25 mouse cellular contexts compared by ENCODE assay signal in the genomic region with DNA sequence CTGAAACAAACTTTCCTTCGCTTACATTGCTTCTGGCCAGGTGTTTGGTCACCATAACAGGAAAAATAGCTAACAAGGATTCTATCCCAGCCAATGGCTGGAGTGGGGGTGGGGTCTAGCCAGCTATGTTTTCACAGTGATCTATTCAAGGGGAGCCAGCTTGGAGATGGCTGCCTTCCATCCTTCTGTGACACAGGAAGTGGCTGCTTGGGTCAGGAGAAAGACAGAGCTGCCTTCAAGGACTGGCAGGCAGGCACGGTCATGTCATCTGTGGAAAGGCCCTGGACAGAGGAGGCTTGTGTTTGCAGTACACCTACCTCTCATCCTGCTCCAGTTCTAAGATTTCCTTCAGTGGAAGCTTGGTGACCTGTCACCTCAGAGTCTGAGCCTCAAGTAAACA. TPM values are rescaled to one million over a fixed set of nuclear protein-coding genes. Genes with fewer than 3 reads are reported as not detected.
DNase-seq lines count a peak whose midpoint lies in the region; ATAC-seq and TF ChIP-seq lines count a peak whose summit lies in the region.
"Had no signal": no experiment of that assay in that cellular context is flagged by ENCODE, and none has a peak within 500 bp of the region (broad histone marks: within the 10 kb centered on the region; RNA-seq: fewer than 3 reads in every experiment).

No protein-coding gene starts in this region.

- no peak for ATAC-seq in heart, embryonic 12.5 days (ENCODE audit: insufficient number of reproducible peaks, low FRiP score)
- 0 out of 2 replicates have a peak, but pooled peaks have one; percentile 2 for ATAC-seq in stomach, postnatal 0 days (ENCODE audit: low FRiP score, low TSS enrichment)

- H3K9ac ChIP-seq in heart, embryonic 12.5 days = no peak overlapping the region
- no peak overlapping the region for H3K9ac ChIP-seq in stomach, postnatal 0 days (ENCODE audit: low read length)

- DNase-seq in heart, embryonic 10.5 days (ENCODE audit: low spot score) = no peak
- peak; percentile 18 to 29 for DNase-seq in layer of hippocampus, adult 8-10 months (ENCODE audit: low spot score in 2 of 2)
- no peak for DNase-seq in layer of hippocampus, adult 9-10 months (ENCODE audit: low spot score)
- peak; percentile 23 for DNase-seq in lung, postnatal 10 days
- DNase-seq in lung, postnatal 14 days = no peak
- DNase-seq in stomach, postnatal 0 days (ENCODE audit: low spot score) = no peak
- DNase-seq: adrenal gland, postnatal 36 days; cerebellum, adult 18-20 months; cerebellum, postnatal 25 days; embryo, embryonic 11 days; gastrocnemius, adult 2 months; heart, adult 18-20 months; kidney, adult 18-20 months; left cerebral cortex, postnatal 4 days; liver; retina, postnatal 1 day; thymus, postnatal 25 days had no signal

- TF ChIP-seq CTCF in stomach, postnatal 0 days (IDR thresholded peaks at IDR 0.05; ENCODE audit: low read depth) = no peak

- peaks cover 16% of the 10 kb centered on the region for H3K4me1 ChIP-seq in heart, embryonic 12.5 days (replicated peaks)
- peaks cover 13% of the 10 kb centered on the region; the same call in 1 of the 2 replicates for H3K4me1 ChIP-seq in heart, embryonic 10.5 days
- H3K4me1 ChIP-seq in stomach, postnatal 0 days (replicated peaks; ENCODE audit: control insufficient read depth, insufficient read depth) = no peaks in the 10 kb centered on the region

- no peaks in the 10 kb centered on the region for H3K9me3 ChIP-seq in heart, embryonic 12.5 days (replicated peaks)
- no peaks in the 10 kb centered on the region for H3K9me3 ChIP-seq in heart, embryonic 10.5 days
- H3K9me3 ChIP-seq in stomach, postnatal 0 days (ENCODE audit: control insufficient read depth, low read length) = no peaks in the 10 kb centered on the region
- H3K9me3 ChIP-seq: forebrain, embryonic 10.5 days; G1E; midbrain, embryonic 10.5 days had no signal

- no peak for TF ChIP-seq EP300 in stomach, postnatal 0 days (optimal IDR thresholded peaks at IDR 0.05)

- H3K36me3 ChIP-seq in heart, embryonic 12.5 days = no peaks in the 10 kb centered on the region
- no peaks in the 10 kb centered on the region for H3K36me3 ChIP-seq in heart, embryonic 10.5 days
- H3K36me3 ChIP-seq in stomach, postnatal 0 days (ENCODE audit: control insufficient read depth, insufficient read depth, low read length) = no peaks in the 10 kb centered on the region
- H3K36me3 ChIP-seq: forebrain, embryonic 10.5 days; G1E; midbrain, embryonic 10.5 days had no signal

- WGBS in heart, embryonic 12.5 days = 47% methylated on average over 2 of the region's 2 CpGs
- WGBS in heart, embryonic 10.5 days = 64% methylated on average over 2 of the region's 2 CpGs
- 35% methylated on average over 2 of the region's 2 CpGs for WGBS in stomach, postnatal 0 days

- no peak overlapping the region for H3K4me2 ChIP-seq in heart, embryonic 12.5 days
- H3K4me2 ChIP-seq in stomach, postnatal 0 days (replicated peaks; ENCODE audit: low read depth) = no peak overlapping the region

- H3K27ac ChIP-seq in heart, embryonic 12.5 days (ENCODE audit: poor library complexity, severe bottlenecking) = 0 out of 2 replicates have a peak overlapping the region, but pooled peaks have one; percentile 2
- H3K27ac ChIP-seq in heart, embryonic 10.5 days = no peak overlapping the region
- no peak overlapping the region for H3K27ac ChIP-seq in stomach, postnatal 0 days (replicated peaks)
- H3K27ac ChIP-seq: forebrain, embryonic 10.5 days; gastrocnemius, adult 2 months; kidney, postnatal 0 days; macrophage; midbrain, embryonic 10.5 days had no signal

- peaks cover 6% of the 10 kb centered on the region; the same call in 1 of the 2 replicates for H3K27me3 ChIP-seq in heart, embryonic 12.5 days (replicated peaks)
- H3K27me3 ChIP-seq in heart, embryonic 10.5 days (ENCODE audit: insufficient read depth, poor library complexity, severe bottlenecking) = peaks cover 29% of the 10 kb centered on the region
- H3K27me3 ChIP-seq in stomach, postnatal 0 days (ENCODE audit: control insufficient read depth, insufficient read depth, low read length) = no peaks in the 10 kb centered on the region

- no peak overlapping the region for H3K4me3 ChIP-seq in heart, embryonic 12.5 days
- H3K4me3 ChIP-seq in heart, embryonic 10.5 days = no peak overlapping the region
- H3K4me3 ChIP-seq in stomach, postnatal 0 days (ENCODE audit: low read depth, low read length) = no peak overlapping the region
- H3K4me3 ChIP-seq: forebrain, embryonic 10.5 days; gastrocnemius, adult 2 months; midbrain, embryonic 10.5 days had no signal

RNA-seq across cellular contexts. Expression of gene Trim67, which starts 20.5 kb away (rescaled TPM):
- polyA plus RNA-seq in heart, embryonic 12.5 days (2016; fragmentation: Nextera tagmentation; extraction: Ambion mirVana) = 0.24 and 0.33 TPM in 2 replicates
- polyA plus RNA-seq in heart, embryonic 10.5 days (2016; fragmentation: Nextera tagmentation; extraction: Ambion mirVana) = 0.05 and 0.10 TPM in 2 replicates
- 1 to 10 TPM; 1.9 to 2.3 (median 2.1) TPM for total RNA-seq in layer of hippocampus, adult 8-10 months (2022)
- polyA plus RNA-seq in stomach, postnatal 0 days (2015; fragmentation: Nextera tagmentation; extraction: Ambion mirVana) = 0.23 and 0.33 TPM in 2 replicates
- total RNA-seq: hematopoietic stem cell, adult 5-6 weeks; monocyte, adult 5-6 weeks had no signal
- polyA plus RNA-seq: G1E, macrophage had no signal

RNA-seq across cellular contexts. Expression of gene Fam89a, which starts 20.8 kb away (rescaled TPM):
- polyA plus RNA-seq in heart, embryonic 12.5 days (2016; fragmentation: Nextera tagmentation; extraction: Ambion mirVana) = 2.6 and 2.8 TPM in 2 replicates
- polyA plus RNA-seq in heart, embryonic 10.5 days (2016; fragmentation: Nextera tagmentation; extraction: Ambion mirVana) = 2.5 and 8.2 TPM in 2 replicates
- total RNA-seq in layer of hippocampus, adult 8-10 months (2022) = 1 to 10 TPM in 1 of 4 experiments, under 1 TPM in 3; 0.56 to 1.2 (median 0.73) TPM
- 12.5 and 13.0 TPM in 2 replicates for polyA plus RNA-seq in stomach, postnatal 0 days (2015; fragmentation: Nextera tagmentation; extraction: Ambion mirVana)
- total RNA-seq: G1E; hematopoietic stem cell, adult 5-6 weeks had no signal
- polyA plus RNA-seq: G1E, macrophage had no signal

RNA-seq across cellular contexts. Expression of gene Arv1, which starts 50.5 kb away (rescaled TPM):
- 20.2 and 21.3 TPM in 2 replicates for polyA plus RNA-seq in heart, embryonic 12.5 days (2016; fragmentation: Nextera tagmentation; extraction: Ambion mirVana)
- 21.3 and 26.7 TPM in 2 replicates for polyA plus RNA-seq in heart, embryonic 10.5 days (2016; fragmentation: Nextera tagmentation; extraction: Ambion mirVana)
- 10 to 100 TPM; 13.3 to 17.5 (median 15.2) TPM for total RNA-seq in layer of hippocampus, adult 8-10 months (2022)
- polyA plus RNA-seq in stomach, postnatal 0 days (2015; fragmentation: Nextera tagmentation; extraction: Ambion mirVana) = 11.0 and 11.2 TPM in 2 replicates

RNA-seq across cellular contexts. Expression of gene Ttc13, which starts 50.6 kb away (rescaled TPM):
- 42.8 and 43.3 TPM in 2 replicates for polyA plus RNA-seq in heart, embryonic 12.5 days (2016; fragmentation: Nextera tagmentation; extraction: Ambion mirVana)
- polyA plus RNA-seq in heart, embryonic 10.5 days (2016; fragmentation: Nextera tagmentation; extraction: Ambion mirVana) = 43.7 and 44.6 TPM in 2 replicates
- 10 to 100 TPM; 42.9 to 55.7 (median 47.1) TPM for total RNA-seq in layer of hippocampus, adult 8-10 months (2022)
- polyA plus RNA-seq in stomach, postnatal 0 days (2015; fragmentation: Nextera tagmentation; extraction: Ambion mirVana) = 18.7 and 19.7 TPM in 2 replicates

Comparison
In these comparisons a context has a peak if more than half of its experiments do, and no peak if none do; other contexts are left out.
1. DNase-seq: peak in layer of hippocampus, adult 8-10 months (2 of 2) and lung, postnatal 10 days (single experiment); none in heart, embryonic 10.5 days (single experiment), layer of hippocampus, adult 9-10 months (single experiment), lung, postnatal 14 days (single experiment) and stomach, postnatal 0 days (single experiment).